Mouse (Mus musculus) liver, embryonic 16.5 days (tissue): Measurements from ENCODE around the gene Ube2k. TPM values are rescaled to one million over a fixed set of nuclear protein-coding genes. Genes with fewer than 3 reads are reported as not detected.

Experiments
- ATAC-seq: fragments of 200-750 bp; cut with Nextera tagmentation; 2 replicates; pipeline ENCODE4 v1.8.0; 2017; ENCODE audit warnings: low read depth, mild to moderate bottlenecking, moderate number of reproducible peaks, moderate library complexity
- H3K27ac ChIP-seq: fragments of 300-500 bp; sonication (generic); 2 replicates; pipeline ENCODE4 v1.5.1; 2014; ENCODE audit warnings: mild to moderate bottlenecking, low read length
- H3K27me3 ChIP-seq: fragments of 300-500 bp; sonication (generic); 2 replicates; pipeline ENCODE4 v1.6.1; 2014; ENCODE audit warnings: low read depth, low read length, mixed read lengths; ENCODE audit not compliant: control insufficient read depth, insufficient read depth
- H3K36me3 ChIP-seq: fragments of 300-500 bp; sonication (generic); 2 replicates; pipeline ENCODE4 v1.6.1; 2014; ENCODE audit warnings: mild to moderate bottlenecking; ENCODE audit not compliant: control insufficient read depth, insufficient read depth
- H3K4me1 ChIP-seq: fragments of 300-500 bp; sonication (generic); 2 replicates; pipeline ENCODE4 v1.6.1; 2014; ENCODE audit warnings: low read depth, low read length, mixed read lengths; ENCODE audit not compliant: control insufficient read depth
- H3K4me2 ChIP-seq: fragments of 300-500 bp; sonication (generic); 2 replicates; pipeline ENCODE4 v1.6.1; 2014; ENCODE audit warnings: low read depth, low read length, mixed read lengths
- H3K4me3 ChIP-seq: fragments of 300-500 bp; sonication (generic); 2 replicates; pipeline ENCODE4 v1.5.1; 2014; ENCODE audit warnings: low read depth, mild to moderate bottlenecking, low read length
- H3K9ac ChIP-seq: fragments of 300-500 bp; sonication (generic); 2 replicates; pipeline ENCODE4 v1.6.1; 2014; ENCODE audit warnings: low read depth, low read length
- H3K9me3 ChIP-seq: fragments of 300-500 bp; sonication (generic); replicated peaks from 2 replicates; pipeline ENCODE4 v1.6.1; 2016; ENCODE audit warnings: low read length; ENCODE audit not compliant: control insufficient read depth
- WGBS: fragments of 180-500 bp; shearing (Covaris S2); extraction: QIAGEN DNeasy Blood & Tissue Kit; methylation state at CpG from one replicate; pipeline ENCODE4 v1.1.7; 2014; ENCODE audit not compliant: insufficient replicate concordance; 5-methylcytosine and 5-hydroxymethylcytosine counted together
- polyA plus RNA-seq: library from polyadenylated mRNA; unstranded; fragments of >200 nt; fragmentation: Nextera tagmentation; extraction: Ambion mirVana; gene quantifications from 2 replicates; pipeline ENCODE4 v1.2.1, GENCODE M21; 2015

Ube2k gene
- polyA plus RNA-seq, 1 experiment from 2014 or later, result 64.6 TPM

GRCm38 (mm10) chr5:65592421-65592820 lies 55.4 kb downstream of the Ube2k start:
- WGBS, result 59% methylated on average over 2 of the region's 2 CpGs
- no peak overlapping the region for H3K9ac ChIP-seq
- no peaks in the 10 kb centered on the region; the same call in 1 of the 2 replicates for H3K4me1 ChIP-seq
- no peak overlapping the region for H3K4me2 ChIP-seq
- no peak for ATAC-seq
- no peak overlapping the region for H3K27ac ChIP-seq
- H3K36me3 ChIP-seq, result peaks cover 8% of the 10 kb centered on the region
- H3K9me3 ChIP-seq, result no peaks in the 10 kb centered on the region
- H3K4me3 ChIP-seq, result no peak overlapping the region
- H3K27me3 ChIP-seq, result no peaks in the 10 kb centered on the region

GRCm38 (mm10) chr5:65599681-65600080 lies 62.6 kb downstream of the Ube2k start:
- H3K36me3 ChIP-seq, result peaks cover 7% of the 10 kb centered on the region
- no peak overlapping the region for H3K27ac ChIP-seq
- 77% methylated on average over 7 of the region's 7 CpGs for WGBS
- no peak overlapping the region for H3K9ac ChIP-seq
- H3K4me1 ChIP-seq, result no peaks in the 10 kb centered on the region
- no peak for ATAC-seq
- H3K27me3 ChIP-seq, result no peaks in the 10 kb centered on the region
- no peak overlapping the region for H3K4me2 ChIP-seq
- no peak overlapping the region for H3K4me3 ChIP-seq
- no peaks in the 10 kb centered on the region for H3K9me3 ChIP-seq

- H3K27ac ChIP-seq, result no peak overlapping the region
- H3K27me3 ChIP-seq, result no peaks in the 10 kb centered on the region
- H3K36me3 ChIP-seq, result peaks cover 10% of the 10 kb centered on the region
- 81% methylated on average over 1 of the region's 1 CpGs for WGBS
- no peaks in the 10 kb centered on the region; the same call in 1 of the 2 replicates for H3K4me1 ChIP-seq
- no peak overlapping the region for H3K9ac ChIP-seq
- no peak overlapping the region for H3K4me2 ChIP-seq
- no peak for ATAC-seq
- no peaks in the 10 kb centered on the region for H3K9me3 ChIP-seq
- H3K4me3 ChIP-seq, result no peak overlapping the region
Measured at GRCm38 (mm10) chr5:65606820-65607219, 69.8 kb downstream of the Ube2k start.

GRCm38 (mm10) chr5:65609769-65610168 lies 72.7 kb downstream of the Ube2k start:
- Histone ChIP-seq H3K4me2 (no peak overlapping the region), H3K4me3 (no peak overlapping the region), H3K36me3 (peaks cover 9% of the 10 kb centered on the region), H3K27ac (0 out of 2 replicates have a peak overlapping the region, but pooled peaks have one; percentile 27), H3K9ac (no peak overlapping the region), H3K27me3 (no peaks in the 10 kb centered on the region), H3K9me3 (no peaks in the 10 kb centered on the region), H3K4me1 (no peaks in the 10 kb centered on the region; the same call in 1 of the 2 replicates)
- WGBS, result 71% methylated on average over 5 of the region's 5 CpGs
- ATAC-seq, result peak; percentile 80

GRCm38 (mm10) chr5:65610541-65610940 lies 73.5 kb downstream of the Ube2k start:
- Histone ChIP-seq H3K4me1 (no peaks in the 10 kb centered on the region; the same call in 1 of the 2 replicates), H3K4me3 (no peak overlapping the region), H3K9me3 (no peaks in the 10 kb centered on the region), H3K9ac (no peak overlapping the region), H3K27ac (peak overlapping the region; percentile 14; the same call in 1 of the 2 replicates), H3K27me3 (no peaks in the 10 kb centered on the region), H3K4me2 (no peak overlapping the region), H3K36me3 (peaks cover 15% of the 10 kb centered on the region)
- ATAC-seq, result no peak
- 69% methylated on average over 4 of the region's 4 CpGs for WGBS

- H3K9ac ChIP-seq, result no peak overlapping the region
- no peaks in the 10 kb centered on the region for H3K9me3 ChIP-seq
- 54% methylated on average over 9 of the region's 9 CpGs for WGBS
- peaks cover 24% of the 10 kb centered on the region for H3K36me3 ChIP-seq
- H3K27ac ChIP-seq, result no peak overlapping the region
- no peaks in the 10 kb centered on the region for H3K27me3 ChIP-seq
- no peak for ATAC-seq
- H3K4me3 ChIP-seq, result no peak overlapping the region
- no peaks in the 10 kb centered on the region; the same call in 1 of the 2 replicates for H3K4me1 ChIP-seq
- H3K4me2 ChIP-seq, result no peak overlapping the region
Measured at GRCm38 (mm10) chr5:65613152-65613924, 76.3 kb downstream of the Ube2k start.

- peaks cover 2% of the 10 kb centered on the region; the same call in 1 of the 2 replicates for H3K4me1 ChIP-seq
- H3K9ac ChIP-seq, result no peak overlapping the region
- no peaks in the 10 kb centered on the region for H3K9me3 ChIP-seq
- peak; percentile 81 for ATAC-seq
- peaks cover 36% of the 10 kb centered on the region for H3K36me3 ChIP-seq
- H3K27me3 ChIP-seq, result no peaks in the 10 kb centered on the region
- H3K27ac ChIP-seq, result 0 out of 2 replicates have a peak overlapping the region, but pooled peaks have one; percentile 26
- no peak overlapping the region for H3K4me2 ChIP-seq
- no peak overlapping the region for H3K4me3 ChIP-seq
Measured at GRCm38 (mm10) chr5:65624340-65624739, 87.3 kb downstream of the Ube2k start.

GRCm38 (mm10) chr5:65638896-65639295 lies 101.9 kb downstream of the Ube2k start:
- Histone ChIP-seq H3K27ac (no peak overlapping the region), H3K9me3 (no peaks in the 10 kb centered on the region), H3K4me1 (no peaks in the 10 kb centered on the region), H3K27me3 (no peaks in the 10 kb centered on the region), H3K36me3 (peaks cover 51% of the 10 kb centered on the region), H3K9ac (no peak overlapping the region), H3K4me2 (no peak overlapping the region), H3K4me3 (no peak overlapping the region)
- 95% methylated on average over 1 of the region's 1 CpGs for WGBS
- ATAC-seq, result no peak
